Mouse (Mus musculus): Measurements from ENCODE around the gene AI987944.

AI987944 gene

DNA sequence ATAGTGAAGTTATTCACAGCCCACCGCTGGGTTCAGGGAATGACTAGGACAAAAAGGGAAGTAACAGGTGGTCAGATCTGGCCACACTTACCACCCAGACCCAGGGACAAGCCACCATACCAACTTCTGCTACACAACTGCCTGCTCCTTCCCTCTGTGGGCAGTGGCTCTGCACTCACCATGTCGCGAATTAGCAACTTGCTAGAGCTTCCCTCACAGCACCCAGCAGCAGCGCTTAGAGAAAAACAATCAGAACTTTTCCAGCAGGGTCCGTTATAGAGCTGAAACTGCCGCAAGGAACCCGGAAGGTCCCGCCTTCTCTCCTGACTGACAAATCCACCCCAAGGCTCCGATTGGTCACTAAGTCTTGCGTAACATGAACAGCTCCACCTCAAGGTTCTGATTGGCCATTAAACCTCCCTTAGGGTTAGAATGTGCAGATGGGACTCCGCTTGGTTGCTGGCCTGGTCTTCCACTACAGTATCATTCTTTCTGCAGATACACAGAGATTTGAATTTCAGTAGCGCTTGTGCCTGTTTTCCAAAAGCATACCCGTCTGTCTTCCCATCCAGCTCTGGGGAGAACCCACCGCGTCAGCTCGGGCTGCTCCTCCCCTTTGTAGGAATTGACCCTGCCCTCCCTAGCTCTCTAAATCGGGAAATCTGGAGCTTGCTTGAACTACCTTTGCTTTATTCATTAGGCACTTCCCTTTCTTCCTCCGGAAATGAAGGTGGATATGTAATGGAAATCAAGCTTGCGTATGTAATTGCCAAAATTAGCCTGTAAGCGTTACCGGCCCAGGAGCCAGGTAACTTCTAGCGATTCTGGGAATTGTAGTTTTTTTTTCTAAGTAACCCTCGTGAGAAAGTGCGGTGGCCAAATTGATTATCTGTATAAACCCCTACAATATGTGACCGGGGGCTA lies at the start of gene AI987944:
Gene AI987944 (minus strand): TSS at position 332 of the 924 bp plus-strand sequence.
- peak; percentile 94 for DNase-seq

DNA sequence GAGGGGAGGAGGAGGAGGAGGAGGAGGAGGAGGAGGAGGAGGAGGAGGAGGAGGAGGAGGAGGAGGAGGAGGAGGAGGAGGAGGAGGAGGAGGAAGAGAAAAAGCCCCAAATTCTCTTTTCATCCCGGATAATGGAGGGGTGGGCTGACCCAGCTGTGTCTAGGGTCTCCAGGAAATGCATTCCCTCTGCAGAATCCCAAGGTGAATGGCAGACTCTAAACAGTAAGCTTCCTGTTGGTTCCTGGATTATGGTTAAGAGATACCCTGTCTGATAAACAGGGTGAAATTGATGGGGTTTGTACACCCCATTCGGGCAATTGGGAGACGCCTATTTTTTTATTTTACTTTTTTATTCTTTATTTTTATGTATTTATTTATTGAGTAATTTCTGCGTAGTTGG lies 951 bp upstream of the AI987944 start:
- no peak for DNase-seq

Measured in lung, postnatal 36 days (tissue).